Mouse (Mus musculus): Measurements from ENCODE around the gene Cyp11a1. TPM values are rescaled to one million over a fixed set of nuclear protein-coding genes. Genes with fewer than 3 reads are reported as not detected.

The Cyp11a1 gene
- 1 to 10 TPM; 3.5 to 6.7 TPM for total RNA-seq (2021)

GRCm38 (mm10) chr9:58005753-58006461, at the start of gene Cyp11a1:
Cyp11a1 (plus strand) TSS chr9:58006411.
- no peak for DNase-seq (ENCODE audit: low spot score in 2 of 2)
- intact Hi-C loops (cut with DNase I) = no loop called here

DNA sequence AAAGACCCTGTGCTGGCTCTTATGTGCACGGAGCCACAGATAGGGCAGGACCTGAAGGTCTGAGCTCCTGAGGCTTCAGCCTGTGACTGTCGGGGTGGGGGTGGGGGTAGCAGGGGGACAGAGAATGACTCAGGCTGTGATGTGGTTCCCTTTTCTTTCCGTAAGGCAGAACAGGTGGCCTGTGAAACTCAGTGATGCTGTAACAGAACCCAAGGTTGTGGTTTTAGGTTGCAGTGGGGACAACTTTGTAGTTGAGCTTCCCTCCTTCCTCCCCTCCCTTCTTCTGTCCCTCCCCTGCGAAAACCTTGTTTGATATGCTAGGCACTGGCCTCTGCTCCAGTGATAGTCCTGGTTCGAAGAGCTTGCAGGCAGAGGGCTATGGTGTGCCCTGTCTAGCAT, 49.4 kb upstream of the Cyp11a1 start:
- no peak for DNase-seq (ENCODE audit: low spot score in 2 of 2)
- intact Hi-C loops (cut with DNase I) = no loop called here

DNA sequence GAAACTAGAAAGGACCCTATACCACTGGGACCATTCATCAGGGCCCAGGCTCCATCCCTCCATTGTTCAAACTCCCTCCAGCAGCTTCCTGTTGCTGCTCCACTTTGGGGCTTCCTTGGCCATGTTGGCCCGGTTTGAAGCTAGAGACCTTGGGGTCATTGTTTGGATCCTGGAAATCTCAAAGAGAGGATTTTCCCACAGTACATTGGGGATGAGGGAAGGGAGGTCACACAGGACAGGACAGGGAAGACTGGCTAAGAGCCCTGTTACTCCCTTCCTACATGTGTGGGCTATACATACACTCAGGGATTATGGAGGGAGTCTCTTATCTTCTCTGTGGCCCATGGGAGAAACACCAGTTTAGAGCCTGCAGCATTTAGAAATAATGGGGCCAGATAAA, 47.6 kb upstream of the Cyp11a1 start:
- DNase-seq (ENCODE audit: low spot score in 2 of 2) = no peak
- intact Hi-C loops (cut with DNase I) = no loop called here

GRCm38 (mm10) chr9:57959399-57959798, 46.8 kb upstream of the Cyp11a1 start:
- intact Hi-C loops (cut with DNase I) = no loop called here
- peak in 1 of 2 experiments; percentile 75 for DNase-seq (ENCODE audit: low spot score in 2 of 2)

- DNase-seq (ENCODE audit: low spot score in 2 of 2) = no peak
- intact Hi-C loops (cut with DNase I) = no loop called here
Observed at GRCm38 (mm10) chr9:57959886-57960866, 46.0 kb upstream of the Cyp11a1 start.

DNA sequence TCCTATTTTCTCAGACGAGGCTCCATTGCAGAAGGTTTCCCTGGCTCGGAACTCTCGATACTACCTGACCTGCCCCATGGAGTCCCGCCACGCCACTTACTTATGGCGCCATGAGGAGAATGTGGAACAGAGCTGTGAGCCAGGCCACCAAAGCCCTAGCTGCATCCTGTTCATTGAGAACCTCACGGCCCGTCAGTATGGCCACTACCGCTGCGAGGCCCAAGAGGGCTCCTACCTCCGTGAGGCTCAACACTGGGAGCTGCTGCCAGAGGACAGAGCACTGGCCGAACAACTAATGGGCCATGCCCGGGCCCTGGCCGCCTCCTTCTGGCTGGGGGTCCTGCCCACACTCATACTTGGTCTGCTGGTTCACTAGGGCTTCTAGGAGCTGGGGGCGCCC, 45.0 kb upstream of the Cyp11a1 start:
- intact Hi-C loops (cut with DNase I) = no loop called here
- no peak for DNase-seq (ENCODE audit: low spot score in 2 of 2)

DNA sequence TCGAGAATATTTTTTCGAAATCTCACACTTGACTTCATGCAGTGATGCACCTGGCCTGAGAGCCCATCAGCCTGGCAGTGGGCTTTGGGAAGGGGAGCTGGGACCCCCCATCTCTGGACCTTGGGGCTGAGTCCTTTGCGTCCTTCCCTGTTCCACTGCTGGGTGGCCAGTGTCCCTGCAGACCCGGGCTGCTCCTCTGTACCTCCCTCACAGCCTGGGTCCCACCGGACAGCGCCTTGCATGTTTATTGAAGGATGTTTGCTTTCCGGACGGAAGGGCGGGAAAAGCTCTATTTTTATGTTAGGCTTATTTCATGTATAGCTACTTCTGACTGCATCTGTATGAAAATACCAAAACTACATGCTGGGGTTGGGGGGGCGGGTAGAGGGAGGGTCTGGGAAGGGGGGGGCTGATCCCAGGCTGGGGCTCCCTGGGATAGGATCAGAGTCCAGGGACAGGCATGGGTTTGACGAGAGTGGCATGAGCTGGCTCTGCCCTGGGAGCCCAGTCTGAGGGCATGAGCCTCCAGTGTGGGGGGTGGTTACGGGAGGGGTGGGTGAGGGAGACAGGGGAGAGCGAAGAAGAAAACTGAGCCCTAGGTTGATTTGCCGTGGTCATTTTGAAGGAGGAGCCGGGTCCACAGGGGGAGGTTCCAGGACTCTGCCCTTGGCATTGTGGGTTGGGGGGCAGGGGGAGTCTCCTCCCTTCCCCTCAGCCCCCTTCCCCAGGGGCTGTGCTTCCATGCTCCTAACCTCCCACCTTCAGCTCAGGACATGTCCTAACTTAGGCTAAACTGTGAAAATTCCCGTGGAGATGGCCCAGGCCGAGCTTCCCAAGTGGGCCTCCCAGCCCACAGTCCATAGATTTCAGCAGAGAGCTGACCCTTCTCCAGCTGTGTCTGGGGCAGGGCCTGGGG, 44.1 kb upstream of the Cyp11a1 start:
- intact Hi-C loops (cut with DNase I) = no loop called here
- DNase-seq (ENCODE audit: low spot score in 2 of 2) = no peak

- no peak for DNase-seq (ENCODE audit: low spot score in 2 of 2)
- intact Hi-C loops (cut with DNase I) = no loop called here
Observed at GRCm38 (mm10) chr9:57963249-57963997, 42.8 kb upstream of the Cyp11a1 start.

- intact Hi-C loops (cut with DNase I) = no loop called here
- DNase-seq (ENCODE audit: low spot score in 2 of 2) = no peak
Observed at GRCm38 (mm10) chr9:57963998-57964395, 42.2 kb upstream of the Cyp11a1 start.

DNA sequence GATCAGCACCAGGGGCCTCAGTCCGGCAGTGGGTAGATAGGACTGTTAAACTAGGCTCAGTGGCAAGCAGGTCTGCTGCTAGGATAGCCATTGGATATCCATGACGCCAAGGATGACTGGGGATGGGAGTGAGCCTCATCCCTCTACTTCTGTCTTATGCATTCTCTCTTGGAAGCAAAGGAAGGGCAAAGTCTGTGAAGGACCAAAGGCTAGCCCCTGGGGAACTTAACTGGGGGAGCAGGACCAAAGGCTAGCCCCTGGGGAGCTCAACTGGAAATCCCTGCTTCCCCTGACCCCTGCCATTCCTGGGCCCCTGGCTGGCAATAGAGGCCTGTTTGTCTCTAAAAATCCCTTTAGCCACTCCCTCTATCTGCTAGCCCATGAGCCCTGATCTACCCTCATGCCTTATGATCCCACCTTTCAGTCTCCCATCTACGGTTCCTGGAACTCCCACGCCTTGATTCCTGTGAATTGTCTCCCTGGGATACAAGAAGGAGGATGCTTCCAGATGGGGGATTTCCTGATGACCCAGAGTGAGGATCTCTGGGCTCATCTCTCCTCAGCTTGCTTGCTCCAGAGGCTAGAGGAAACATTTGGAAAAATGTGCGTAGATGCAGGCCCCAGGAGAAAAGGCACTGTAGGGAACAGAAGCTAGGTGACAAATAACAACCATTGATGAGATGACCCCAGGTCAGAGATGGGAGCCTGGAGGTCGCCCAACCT, 41.5 kb upstream of the Cyp11a1 start:
- intact Hi-C loops (cut with DNase I) = no loop called here
- DNase-seq (ENCODE audit: low spot score in 2 of 2) = no peak

GRCm38 (mm10) chr9:57965281-57966185, 40.7 kb upstream of the Cyp11a1 start:
- peak in 1 of 2 experiments; percentile 76 for DNase-seq (ENCODE audit: low spot score in 2 of 2)
- intact Hi-C loops (cut with DNase I) = loop anchor here (2.0 kb wide), 2 partner anchors 19 to 25 kb away; partner anchors contain the start of gene Sema7a

DNA sequence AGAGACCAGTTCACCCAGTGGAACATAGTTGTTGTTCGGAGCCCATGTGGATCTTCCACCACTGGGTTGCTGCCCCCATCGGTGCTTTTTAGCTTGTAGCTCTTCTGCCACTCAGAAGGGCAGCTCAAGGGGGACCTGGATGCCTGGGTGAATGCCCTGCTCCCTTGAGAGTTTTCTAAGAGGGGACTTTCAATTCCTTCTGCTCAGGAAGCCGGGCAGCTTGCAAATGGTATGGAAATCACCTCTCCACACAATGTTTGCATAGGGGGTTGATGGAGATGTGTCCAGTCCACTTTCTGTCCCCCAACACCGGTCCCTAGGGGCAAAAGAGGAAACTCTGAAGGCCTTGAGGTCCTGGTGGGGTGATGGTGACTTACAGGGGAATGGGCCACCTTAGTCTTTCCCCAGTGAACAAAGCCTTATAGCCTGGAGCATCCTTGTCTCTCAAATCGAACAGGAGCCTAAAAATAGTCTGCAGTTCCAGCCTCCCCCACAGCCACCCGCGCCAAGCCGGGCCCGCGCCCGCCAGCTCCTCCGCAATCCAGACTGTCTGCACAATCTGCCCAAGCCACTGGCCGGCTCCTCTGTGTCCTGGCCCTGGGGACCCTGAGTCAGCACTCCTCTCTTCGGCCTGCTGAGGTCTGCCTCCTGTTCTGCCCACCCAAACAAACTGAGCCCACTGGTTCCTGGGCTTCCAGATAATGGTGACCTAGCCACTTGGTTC, 38.8 kb upstream of the Cyp11a1 start:
- DNase-seq (ENCODE audit: low spot score in 2 of 2) = peak; percentile 72 to 87
- intact Hi-C loops (cut with DNase I) = loop anchor here (2.0 kb wide), 2 partner anchors 17 to 27 kb away; partner anchors contain the start of gene Sema7a

DNA sequence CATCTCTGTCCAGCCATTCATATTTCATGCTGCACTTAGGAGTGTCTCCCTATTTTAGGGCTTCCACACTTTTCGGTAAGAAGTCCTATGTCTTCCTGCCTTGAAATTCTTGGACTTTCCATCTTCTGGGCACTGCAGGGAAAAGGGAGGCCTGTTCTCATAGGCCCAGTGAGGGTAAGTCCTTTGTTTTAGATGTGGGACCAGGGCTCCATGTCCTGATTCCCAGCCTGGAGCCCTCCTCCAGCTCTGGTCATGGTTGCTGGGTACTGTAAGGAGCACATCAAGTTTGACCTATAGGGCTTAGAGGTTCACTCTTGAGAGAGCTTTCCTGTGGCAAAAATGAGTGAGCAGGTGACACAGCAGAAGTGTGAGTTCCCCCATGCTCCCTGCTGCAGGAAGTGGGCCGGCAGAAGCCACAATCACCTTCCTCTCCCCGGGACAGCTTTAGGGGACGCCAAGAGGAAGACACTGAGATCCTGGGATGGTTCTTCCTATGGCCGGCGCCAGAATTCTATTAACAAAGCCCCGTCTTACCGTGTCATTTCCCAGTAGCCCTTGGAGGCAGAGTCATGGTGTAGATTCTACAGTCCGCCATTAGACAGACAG, 37.9 kb upstream of the Cyp11a1 start:
- intact Hi-C loops (cut with DNase I) = no loop called here
- DNase-seq (ENCODE audit: low spot score in 2 of 2) = no peak

DNA sequence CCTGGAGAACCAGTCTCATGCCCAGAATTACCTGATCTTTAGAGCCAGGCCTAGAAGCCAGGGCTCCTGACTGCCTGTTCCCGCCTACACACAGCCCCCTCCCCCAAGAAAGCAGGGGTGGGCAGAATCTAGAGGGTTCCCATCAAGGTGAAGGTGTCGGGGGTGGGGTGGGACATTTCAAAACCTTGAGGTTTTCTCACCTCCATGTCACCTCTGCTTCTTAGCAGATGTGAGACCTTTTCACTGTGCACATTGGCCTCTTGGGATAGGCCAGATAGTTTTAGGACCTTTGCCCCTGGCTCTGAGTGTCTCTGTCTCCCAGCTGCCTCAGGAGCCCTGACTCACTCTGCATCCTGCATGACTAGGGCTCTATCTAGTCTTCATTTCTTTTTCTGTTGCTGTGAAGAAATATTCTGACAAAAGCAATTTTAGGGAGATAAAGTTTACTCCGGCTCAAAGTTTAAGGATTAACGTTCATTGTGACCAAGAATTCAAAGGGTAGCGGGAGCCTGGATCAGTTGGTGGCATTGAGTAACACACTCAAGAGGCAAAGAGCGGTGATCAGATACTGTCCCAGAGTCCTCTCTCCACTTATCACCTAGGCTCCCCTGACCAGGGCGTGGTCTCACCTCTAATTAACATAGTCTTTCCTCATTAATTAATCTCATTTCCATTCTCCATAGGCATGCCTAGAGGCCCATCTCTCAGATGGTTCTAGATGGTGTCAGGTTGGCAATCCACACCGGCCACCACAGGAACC, 37.2 kb upstream of the Cyp11a1 start:
- no peak for DNase-seq (ENCODE audit: low spot score in 2 of 2)
- intact Hi-C loops (cut with DNase I) = no loop called here

GRCm38 (mm10) chr9:57969736-57970495, 36.3 kb upstream of the Cyp11a1 start:
- no peak for DNase-seq (ENCODE audit: low spot score in 2 of 2)

More at GRCm38 (mm10) chr9:57969736-57970495, 36.3 kb upstream of the Cyp11a1 start:
- intact Hi-C loops (cut with DNase I) = no loop called here
